Mouse (Mus musculus): ENCODE data around the gene Cxcr2.
"Not testable (repeated sequence)": the region's sequence is repeated elsewhere in the genome, so short reads cannot be mapped to it uniquely, and the experiment has no call there.

The Cxcr2 gene

GRCm38 (mm10) chr1:74139415-74139814 is 14.4 kb upstream of the Cxcr2 start:
- in situ Hi-C loops (cut with MboI), result no loop called here

DNA sequence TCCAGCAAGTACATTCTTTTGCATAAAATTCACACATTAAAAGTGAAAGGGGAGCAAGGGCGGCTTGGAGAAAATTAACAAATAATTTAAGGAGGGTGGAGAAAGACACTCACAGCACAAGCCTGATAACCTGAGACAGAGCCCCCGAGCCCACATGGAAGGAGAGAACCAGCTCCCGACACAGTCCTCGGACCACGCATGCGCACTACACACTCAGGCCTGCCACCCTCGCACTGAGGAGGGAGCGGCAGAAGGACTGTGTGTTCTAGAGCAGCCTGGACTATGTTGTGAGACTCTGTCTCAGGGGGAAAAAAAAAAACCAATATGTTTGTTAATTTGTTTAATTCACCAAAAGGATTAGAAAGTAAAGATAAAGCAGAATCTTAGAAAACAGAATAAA is 12.0 kb upstream of the Cxcr2 start:
- in situ Hi-C loops (cut with MboI), result no loop called here

GRCm38 (mm10) chr1:74149106-74149885 is 4.5 kb upstream of the Cxcr2 start:
- in situ Hi-C loops (cut with MboI), result no loop called here

- in situ Hi-C loops (cut with MboI), result no loop called here
These were observed 3.7 kb upstream of the Cxcr2 start for GRCm38 (mm10) chr1:74150101-74150500.

DNA sequence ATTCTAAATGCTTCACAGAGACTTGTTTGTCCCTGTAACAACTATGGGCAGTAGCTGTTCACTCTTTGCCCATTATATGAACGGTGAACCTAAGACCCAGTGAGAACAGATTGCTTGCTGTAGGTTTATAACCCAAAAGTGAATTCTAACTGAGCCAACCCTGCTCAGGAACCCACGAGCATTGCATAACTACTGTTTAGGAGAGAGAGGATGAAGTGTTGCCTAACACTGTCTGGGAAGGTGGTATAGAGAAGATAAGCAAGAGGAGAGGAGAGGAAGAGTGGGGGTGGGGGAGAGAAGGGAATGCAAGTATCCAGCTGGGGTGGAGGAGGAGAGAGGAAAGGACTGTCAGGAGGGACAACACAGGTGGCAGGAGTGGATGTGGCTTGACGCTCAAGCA is 2.7 kb upstream of the Cxcr2 start:
- in situ Hi-C loops (cut with MboI), result no loop called here

DNA sequence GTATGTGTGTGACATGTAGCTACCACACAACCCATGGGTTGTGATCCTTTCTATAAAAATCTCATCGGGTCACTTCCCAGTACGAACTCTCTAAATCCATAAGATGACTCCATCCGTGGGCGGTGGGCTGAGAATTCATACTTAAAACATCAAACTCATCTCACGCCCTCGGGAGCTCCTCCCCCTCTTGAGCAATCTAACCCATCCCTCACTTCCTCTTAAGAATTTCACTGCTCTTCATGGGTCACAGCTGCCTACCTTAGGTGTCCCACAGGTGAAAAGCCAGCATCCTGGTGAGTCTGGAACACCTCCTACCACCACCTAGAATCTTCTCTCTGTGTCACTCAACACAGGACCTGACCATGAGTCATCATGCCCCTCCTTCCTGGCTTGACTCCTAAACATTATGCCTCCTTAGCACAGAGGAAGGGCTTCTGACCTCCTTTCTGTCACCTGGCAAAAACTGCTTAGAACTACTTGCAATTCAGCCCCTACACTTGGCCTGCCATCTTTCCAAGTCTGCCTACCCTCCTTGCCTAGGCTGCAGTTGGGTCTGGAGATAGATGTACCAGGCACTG is 1.7 kb downstream of the Cxcr2 start:
- in situ Hi-C loops (cut with MboI), result no loop called here

- in situ Hi-C loops (cut with MboI), result no loop called here
These were observed 2.7 kb downstream of the Cxcr2 start for GRCm38 (mm10) chr1:74156381-74156910.

- in situ Hi-C loops (cut with MboI), result not testable (repeated sequence)
These were observed 5.8 kb downstream of the Cxcr2 start for GRCm38 (mm10) chr1:74159613-74160012.

DNA sequence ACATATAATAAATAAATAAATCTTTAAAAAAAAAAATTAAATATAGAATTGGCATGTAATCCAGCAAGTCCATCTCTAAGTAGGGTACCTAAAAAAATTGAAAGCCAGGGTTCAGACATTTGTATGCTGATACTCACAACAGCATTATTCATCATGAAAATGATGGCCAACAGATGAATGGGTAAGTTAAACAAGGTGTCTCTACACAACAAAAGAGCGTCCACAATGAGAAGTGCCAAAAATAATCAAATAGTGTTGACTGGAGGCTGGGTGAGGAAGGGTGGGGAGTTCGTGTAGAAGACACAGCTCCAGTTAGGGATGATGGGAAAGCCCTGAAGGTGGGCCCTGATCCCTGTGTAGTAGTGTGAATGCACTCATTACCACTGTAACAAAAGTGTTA is 6.2 kb downstream of the Cxcr2 start:
- in situ Hi-C loops (cut with MboI), result no loop called here

- in situ Hi-C loops (cut with MboI), result no loop called here
These were observed 13.3 kb downstream of the Cxcr2 start for GRCm38 (mm10) chr1:74167136-74167535.

DNA sequence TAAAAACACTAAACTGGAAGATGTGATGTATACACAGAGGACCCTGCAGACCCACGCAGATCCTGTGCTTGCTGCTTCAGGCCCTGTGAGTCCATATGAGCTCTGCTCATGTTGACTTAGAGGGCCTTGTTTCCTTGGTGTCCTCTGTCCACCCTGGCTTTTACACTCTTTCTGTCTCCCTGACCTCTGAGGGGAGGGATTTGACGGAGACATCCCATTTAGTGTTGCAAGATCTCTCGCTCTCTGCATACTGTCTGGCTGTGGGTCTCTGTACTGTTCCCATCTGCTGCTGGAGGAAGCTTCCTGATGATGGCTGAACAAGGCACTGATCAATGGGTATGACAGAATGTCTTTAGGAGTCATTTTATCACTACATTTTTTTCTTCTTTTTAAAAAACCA is 15.9 kb downstream of the Cxcr2 start:
- in situ Hi-C loops (cut with MboI), result no loop called here

- in situ Hi-C loops (cut with MboI), result no loop called here
These were observed 18.9 kb downstream of the Cxcr2 start for GRCm38 (mm10) chr1:74172722-74173121.

DNA sequence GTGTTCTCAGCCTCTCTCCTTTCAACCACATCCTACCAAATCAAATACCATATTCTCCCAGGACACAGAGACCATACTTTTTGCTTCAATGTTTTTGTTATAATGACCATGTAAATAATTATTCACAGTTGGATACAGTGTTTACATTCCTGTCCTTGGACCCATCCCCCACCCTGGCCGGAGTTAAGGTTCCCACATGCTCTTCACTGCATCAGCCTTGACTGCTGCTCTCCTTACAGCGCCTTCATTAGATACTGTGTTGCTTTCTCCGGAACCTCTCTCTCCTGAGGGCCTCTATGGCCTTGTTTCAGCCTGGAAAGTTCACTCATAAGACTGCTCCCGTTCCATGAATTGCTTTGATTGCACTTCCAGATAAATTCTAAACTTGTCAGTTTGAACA is 21.9 kb downstream of the Cxcr2 start:
- in situ Hi-C loops (cut with MboI), result no loop called here

DNA sequence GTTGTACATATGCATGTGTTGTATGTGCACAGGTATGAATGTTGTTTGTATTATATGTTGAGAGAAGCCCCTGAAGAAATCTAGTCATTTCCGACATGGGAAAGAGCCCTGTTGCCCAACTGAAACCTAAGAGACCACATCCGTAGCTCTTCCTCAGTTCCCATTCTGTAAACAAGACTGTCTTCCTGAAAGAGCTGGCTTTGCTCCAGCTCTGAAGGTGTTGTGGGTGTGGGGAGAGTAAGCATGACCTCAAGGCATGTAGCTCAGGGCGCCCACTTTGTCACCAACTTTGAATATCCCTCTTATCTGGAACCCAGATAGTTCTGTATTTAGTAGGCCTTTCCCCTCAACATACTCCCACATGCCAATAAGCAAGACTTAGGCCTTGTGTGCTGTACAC is 24.8 kb downstream of the Cxcr2 start:
- in situ Hi-C loops (cut with MboI), result no loop called here

- in situ Hi-C loops (cut with MboI), result no loop called here
These were observed 26.0 kb downstream of the Cxcr2 start for GRCm38 (mm10) chr1:74179624-74180408.

GRCm38 (mm10) chr1:74181462-74181861 is 27.7 kb downstream of the Cxcr2 start:
- in situ Hi-C loops (cut with MboI), result no loop called here

DNA sequence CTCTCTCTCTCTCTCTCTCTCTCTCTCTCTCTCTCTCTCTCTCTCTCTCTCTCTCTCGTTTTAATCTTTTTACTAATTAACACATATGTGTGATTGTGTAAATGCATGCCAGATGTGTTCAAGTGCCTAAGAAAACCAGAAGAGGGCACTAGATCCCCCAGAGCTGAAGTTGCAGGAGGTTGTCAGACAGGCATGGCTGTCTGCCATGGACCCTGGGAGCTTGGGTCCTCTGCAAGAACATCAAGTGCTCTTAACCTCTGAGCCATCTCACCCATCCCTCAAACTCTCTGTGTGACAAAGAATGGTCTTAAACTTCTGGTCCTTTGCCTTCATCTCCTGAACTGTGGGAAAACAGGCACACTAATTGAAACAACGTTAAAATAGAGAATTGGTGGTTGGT is 29.2 kb downstream of the Cxcr2 start:
- in situ Hi-C loops (cut with MboI), result no loop called here

- in situ Hi-C loops (cut with MboI), result no loop called here
These were observed 36.7 kb downstream of the Cxcr2 start for GRCm38 (mm10) chr1:74190471-74190870.

GRCm38 (mm10) chr1:74192711-74193110 is 38.9 kb downstream of the Cxcr2 start:
- in situ Hi-C loops (cut with MboI), result no loop called here

GRCm38 (mm10) chr1:74194445-74194844 is 40.7 kb downstream of the Cxcr2 start, which contains the start of gene Cxcr1:
Gene Cxcr1, minus strand, starts transcription at chr1:74194631.
- in situ Hi-C loops (cut with MboI), result no loop called here

GRCm38 (mm10) chr1:74195961-74196360 is 42.2 kb downstream of the Cxcr2 start:
- in situ Hi-C loops (cut with MboI), result no loop called here

DNA sequence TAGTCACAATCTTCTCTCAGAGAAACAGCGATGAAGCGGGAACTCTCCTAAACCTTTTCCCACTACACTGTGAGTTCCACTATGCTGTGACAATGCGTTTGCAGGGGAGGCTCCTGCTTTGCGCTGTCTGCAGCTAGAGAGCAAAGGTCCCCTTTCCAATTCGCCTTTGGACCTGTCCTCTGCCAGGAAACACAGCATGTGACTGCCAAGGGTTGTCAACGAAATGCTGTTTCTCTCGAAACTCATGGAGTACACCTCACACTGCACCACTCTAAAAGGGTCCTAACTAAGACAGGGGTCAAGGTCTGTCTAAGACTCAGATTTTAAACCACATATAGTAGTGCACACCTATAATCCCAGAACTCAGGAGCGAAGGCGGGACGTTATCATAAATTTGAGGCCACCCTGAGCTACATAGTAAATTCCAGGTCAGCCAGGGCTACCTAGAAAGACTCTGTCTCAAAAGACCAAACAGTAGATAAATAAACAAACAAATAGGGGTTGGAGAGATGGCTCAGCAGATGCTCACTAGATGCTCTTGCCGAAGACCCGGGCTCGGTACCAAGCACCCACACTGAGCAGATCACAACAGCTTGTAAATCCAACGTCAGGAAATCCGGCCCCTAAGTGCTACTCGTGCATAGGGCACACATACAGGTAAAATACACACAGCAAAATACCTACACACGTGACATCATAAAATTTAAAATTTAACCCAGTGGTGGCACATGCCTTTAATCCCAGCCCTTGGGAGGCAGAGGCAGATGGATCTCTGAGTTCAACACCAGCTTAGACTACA is 43.0 kb downstream of the Cxcr2 start:
- in situ Hi-C loops (cut with MboI), result no loop called here
